Mouse (Mus musculus) R1 (cell line): ENCODE results near the gene Dpagt1.

ENCODE experiments used
- DNase-seq: peaks from one replicate; pipeline ENCODE4 v3.0.0-alpha.2; 2018; ENCODE audit warnings: low read depth, low spot score

Dpagt1 gene

DNA sequence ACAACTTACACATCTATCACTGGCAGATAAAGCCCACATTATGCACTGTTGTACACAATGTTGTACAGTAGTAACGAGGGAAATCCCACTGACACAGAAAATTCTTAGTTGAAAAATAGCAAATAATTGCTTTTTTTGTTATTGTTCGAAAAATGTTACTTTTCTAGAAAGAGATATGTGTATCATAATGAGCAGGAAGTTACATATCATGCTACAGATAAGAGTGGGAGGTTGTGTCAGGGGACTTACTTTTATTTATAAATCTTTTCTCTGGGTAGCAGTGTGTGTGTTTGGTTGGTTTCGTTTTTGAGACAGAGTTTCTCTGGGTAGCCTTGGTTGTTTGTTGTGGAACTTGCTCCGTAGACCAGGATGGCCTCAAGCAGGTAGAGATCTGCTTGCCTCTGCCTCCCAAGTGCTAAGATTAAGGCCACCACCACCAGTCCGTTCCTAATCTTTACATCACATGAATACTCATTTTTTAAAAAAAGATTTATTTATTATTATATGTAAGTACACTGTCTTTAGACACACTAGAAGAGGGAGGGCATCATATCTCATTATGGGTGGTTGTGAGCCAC is 52.4 kb downstream of the Dpagt1 start:
- DNase-seq: no peak

DNA sequence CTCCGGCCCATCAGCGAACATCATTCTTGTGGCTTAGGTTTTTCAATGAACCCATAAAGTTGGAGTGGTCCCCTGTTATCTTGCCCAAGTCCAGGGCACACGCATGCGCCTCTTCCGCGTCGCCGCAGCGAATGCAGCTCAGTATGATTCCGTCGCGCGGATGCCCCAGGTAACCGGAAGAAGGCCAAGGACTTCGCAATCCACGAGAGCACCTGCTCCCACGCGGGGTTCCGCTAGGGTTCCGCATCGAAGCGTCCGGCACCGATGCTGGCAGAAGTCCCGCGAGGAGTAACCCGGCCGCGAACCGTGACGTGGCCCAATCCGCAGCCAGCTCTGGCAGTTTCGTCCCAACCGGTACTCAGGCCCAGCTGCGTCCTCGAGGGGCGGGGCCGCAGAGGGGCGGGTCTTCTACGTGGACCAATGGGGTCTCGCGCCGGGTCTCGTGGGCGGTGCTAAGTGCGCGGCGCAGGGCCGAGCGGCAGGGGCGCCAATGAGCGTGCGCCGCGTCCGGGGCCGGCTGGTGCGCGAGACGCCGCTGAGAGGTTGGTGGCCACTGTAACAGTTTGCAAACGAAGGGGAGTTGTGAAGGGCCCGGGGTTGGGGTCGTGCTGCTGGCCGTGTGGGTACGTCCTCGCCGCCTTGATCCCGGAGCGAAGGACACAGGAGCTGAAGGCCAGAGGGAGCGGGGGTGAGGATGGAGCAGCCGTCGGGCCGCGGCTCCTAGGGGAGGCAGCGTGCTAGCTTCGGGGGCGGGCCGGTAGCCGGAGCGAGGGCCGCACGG is 53.4 kb downstream of the Dpagt1 start, which contains the start of gene Hyou1:
Hyou1 (plus strand) TSS at position 437 of the 781 bp plus-strand sequence.
- DNase-seq: peak; percentile 98

DNA sequence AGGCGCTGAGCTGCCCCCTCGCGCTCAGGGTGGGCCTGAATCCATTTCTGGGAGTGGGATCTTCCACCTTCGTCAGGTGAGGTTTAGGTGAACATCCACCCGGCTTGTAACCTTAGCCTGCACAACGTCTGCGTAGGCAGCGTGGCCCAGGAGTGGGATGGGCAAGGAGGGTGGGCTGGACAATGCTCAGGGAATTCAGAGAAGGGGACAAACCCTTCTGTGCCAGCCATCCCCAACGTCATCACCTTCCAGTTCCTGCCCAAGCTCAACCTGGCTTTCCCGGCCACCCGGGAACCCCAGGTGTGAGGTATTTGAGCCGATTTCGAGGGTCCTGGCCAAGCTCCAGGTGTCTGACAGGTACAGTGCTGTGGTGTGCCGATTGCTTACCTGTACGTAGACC is 54.0 kb downstream of the Dpagt1 start:
- no peak for DNase-seq
